Mouse (Mus musculus): ENCODE results near the gene Sec61a2.

The Sec61a2 gene

DNA sequence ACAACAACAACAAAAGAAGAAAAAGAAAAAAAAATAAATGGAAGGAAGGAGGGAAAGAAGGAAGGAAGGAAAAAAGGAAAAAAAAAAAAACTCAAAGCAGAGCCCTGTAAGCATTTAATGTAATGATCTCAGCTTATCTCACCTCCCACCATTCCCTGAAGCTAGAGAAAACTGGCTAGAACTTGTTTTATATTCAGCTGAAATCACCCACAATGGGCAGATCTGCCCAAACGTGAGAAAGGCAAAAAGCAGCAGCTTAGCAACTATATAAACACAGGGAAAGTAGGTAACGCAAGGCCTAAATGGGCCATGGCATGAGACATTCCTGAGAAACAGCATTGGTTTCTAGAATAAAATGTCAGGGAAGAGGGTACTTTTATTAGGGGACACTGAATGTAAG is 5.8 kb downstream of the Sec61a2 start:
- DNase-seq (ENCODE audit: extremely low read depth, insufficient read length, low spot score): no peak

GRCm38 (mm10) chr2:5888865-5889264 is 6.4 kb downstream of the Sec61a2 start:
- DNase-seq (ENCODE audit: extremely low read depth, insufficient read length, low spot score): no peak

DNA sequence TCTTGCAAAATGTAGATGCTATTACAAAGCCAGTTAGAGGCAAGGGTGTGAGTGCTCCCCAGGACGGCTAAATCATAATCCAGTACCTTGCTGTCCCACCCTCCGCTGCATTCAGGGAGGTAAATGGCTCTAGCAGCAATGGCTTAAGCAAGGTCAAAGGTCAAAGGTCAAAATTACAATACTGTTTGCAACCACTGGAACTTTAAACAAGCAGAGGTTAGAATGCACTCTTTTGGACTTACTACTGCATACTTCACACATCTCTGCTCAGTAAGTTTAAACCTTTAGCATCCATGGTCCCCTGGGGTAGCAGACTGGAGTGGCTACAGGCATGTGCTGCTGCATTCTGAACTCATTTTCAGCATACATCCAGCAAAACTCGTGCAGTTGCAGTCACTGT is 17.8 kb downstream of the Sec61a2 start:
- no peak for DNase-seq (ENCODE audit: extremely low read depth, insufficient read length, low spot score)

- DNase-seq (ENCODE audit: extremely low read depth, insufficient read length, low spot score): no peak
Measured at GRCm38 (mm10) chr2:5869746-5870145, 25.5 kb downstream of the Sec61a2 start.

DNA sequence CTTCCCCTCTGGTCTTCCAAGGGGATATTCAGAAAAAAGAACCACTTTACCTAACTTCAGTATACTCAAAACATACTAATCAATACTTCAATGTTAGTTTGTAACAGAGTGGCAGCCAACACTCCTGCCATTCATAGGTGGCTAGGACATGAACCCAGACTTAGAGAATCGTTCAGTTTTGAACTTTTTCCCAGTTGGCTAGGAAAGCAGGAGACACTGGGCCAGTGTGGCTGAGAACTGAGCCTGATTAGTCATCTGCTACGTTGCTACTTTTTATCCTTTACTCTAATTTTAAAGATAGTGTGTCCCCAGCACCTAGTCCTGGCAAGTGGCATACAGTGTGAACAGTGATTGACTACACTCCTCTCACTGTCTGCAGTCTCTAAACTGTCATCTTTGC is 27.6 kb downstream of the Sec61a2 start:
- DNase-seq (ENCODE audit: extremely low read depth, insufficient read length, low spot score): no peak

DNA sequence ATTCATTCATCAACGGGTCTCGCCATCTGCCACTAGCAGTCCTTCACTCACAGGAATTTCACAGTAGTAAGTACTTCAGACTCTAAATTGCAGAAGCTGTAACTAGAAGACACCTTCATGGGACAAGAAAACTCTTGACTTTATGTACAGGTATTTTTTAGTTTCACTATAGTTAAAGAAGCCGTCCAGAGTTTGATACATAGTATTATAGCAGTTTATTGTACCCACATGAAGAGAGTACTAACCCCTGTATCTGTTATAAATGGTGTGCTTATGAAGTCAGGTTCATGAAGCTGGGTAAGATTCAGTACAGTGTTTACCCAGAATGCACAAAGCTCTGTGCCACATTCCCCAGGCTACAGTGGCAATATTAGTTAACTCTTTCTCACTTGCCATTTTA is 32.4 kb downstream of the Sec61a2 start, which contains the start of gene Gm13199:
Gene Gm13199, minus strand, starts transcription at position 101 of the 400 bp plus-strand sequence.
- DNase-seq (ENCODE audit: extremely low read depth, insufficient read length, low spot score): no peak

GRCm38 (mm10) chr2:5851866-5852265 is 43.4 kb downstream of the Sec61a2 start:
- DNase-seq (ENCODE audit: extremely low read depth, insufficient read length, low spot score): no peak

GRCm38 (mm10) chr2:5851116-5851515 is 44.1 kb downstream of the Sec61a2 start:
- no peak for DNase-seq (ENCODE audit: extremely low read depth, insufficient read length, low spot score)

GRCm38 (mm10) chr2:5845826-5846225 is 49.4 kb downstream of the Sec61a2 start:
- DNase-seq (ENCODE audit: extremely low read depth, insufficient read length, low spot score): no peak

DNA sequence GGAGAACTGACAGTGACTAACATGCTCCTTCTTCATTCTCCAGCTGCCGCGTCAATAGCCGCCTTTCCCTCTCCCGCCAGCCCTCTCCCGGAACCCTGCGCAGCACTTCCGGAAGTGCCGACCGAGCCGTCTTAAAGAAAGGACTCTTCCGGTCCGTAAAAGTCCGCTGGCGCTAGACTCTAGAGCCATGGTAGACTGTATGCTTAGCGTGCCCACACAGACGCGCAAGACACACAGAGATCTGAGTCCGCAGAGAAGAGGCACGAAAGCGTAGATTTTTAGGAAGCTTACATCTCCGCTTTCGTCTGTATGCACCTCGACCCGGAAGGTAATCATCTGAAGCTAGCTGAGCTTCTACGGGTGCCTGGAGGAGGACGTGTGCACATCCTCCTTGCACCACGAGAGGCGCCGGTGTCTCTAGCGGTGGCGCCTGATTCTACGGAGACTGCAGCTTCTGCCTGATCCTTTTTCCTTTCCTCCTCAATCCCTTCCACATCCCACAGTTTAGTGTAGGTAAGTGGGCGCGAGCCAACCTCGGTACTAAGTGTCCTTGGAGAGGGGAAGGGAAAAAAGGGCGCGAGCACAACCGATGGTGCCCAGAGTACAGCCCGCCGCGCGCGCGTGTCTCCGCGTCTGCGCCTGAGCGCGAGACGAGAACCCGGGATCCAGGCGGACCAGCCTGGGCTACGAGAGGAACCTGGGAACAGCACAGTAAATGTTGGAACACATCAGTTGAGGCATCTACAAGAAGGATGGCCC is 50.2 kb downstream of the Sec61a2 start, which contains the start of the genes Nudt5 and Cdc123:
Gene Nudt5, plus strand, starts transcription at position 147 of the 759 bp plus-strand sequence.
Gene Cdc123, minus strand, starts transcription at position 292 of the 759 bp plus-strand sequence.
- peak; percentile 84 for DNase-seq (ENCODE audit: extremely low read depth, insufficient read length, low spot score)

DNA sequence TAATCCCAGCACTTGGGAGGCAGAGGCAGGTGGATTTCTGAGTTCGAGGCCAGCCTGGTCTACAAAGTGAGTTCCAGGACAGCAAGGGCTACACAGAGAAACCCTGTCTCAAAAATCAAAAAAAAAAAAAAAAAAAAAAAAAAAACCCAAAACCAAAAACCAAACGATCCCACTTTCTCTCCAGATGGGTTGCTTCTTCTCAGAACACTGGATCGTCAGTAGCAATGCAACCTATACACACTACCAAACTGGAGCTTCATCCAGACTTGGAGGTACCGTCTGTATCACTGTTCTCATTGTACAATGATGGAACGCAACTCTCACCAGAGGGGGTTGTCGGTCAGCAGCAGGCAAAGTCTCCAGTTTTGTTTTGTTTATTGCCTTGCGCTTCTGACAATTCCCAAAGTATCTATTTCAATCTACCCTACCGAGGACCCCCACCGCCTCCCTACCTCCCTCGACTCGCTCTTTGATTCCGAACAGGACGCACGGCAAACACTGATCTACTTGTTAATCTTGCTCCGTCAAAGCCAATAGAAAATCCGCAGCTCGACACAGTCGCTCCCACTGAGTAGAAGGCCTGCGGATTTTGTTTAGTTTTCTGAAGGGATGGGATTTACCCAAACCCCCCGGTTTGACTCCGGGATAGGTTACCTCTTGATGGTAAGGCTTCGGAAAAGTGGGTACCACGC is 50.9 kb downstream of the Sec61a2 start:
- DNase-seq (ENCODE audit: extremely low read depth, insufficient read length, low spot score): no peak

DNA sequence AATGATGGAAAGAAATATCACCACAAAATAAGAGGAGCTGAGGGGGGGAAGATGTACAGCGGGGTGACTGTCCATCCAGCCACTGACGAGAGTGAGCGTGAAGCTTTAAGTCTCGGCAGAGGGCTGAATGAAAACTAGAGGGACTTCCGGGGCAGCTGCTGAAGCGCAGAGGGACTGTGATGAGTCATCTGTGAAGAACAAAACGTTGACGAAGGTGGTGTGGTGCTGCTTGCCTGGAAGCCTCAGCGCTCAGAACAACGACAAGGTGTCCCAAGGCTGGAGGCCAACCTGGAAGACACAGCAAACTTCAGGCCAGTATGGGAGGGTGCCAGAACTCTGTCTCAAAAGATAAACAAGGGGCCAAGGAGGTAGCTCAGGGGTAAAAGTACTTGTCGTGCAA is 54.4 kb downstream of the Sec61a2 start:
- no peak for DNase-seq (ENCODE audit: extremely low read depth, insufficient read length, low spot score)

DNA sequence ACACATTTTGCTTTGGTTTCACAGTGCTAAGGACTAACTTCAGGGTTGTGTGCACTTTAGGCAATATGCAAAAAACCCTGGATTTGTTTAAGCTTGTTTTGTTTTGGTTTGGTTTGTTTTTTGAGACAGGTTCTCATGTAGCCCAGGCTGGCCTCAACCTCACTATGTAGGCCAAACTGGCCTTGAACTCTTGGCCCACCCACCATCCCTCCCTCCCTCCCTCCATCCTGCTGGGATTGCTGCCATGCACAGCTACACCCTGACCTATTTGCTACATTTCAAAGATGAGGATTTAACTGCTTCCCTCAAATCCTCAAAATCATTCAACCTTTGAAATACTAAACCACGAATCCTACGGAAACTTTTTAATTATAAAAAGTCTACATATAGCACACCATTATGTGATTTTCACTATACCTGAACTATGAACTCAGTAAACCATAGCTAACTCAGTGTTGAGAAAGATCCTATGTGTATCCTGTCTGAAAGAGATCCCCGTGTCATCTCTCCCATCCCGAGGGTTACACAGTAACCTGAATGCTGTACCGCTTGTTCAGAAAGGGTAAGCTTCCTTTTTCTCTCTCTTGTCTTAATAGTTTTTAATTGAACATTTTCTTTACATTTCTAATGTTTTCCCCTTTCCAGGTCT is 69.8 kb downstream of the Sec61a2 start:
- DNase-seq (ENCODE audit: extremely low read depth, insufficient read length, low spot score): no peak

DNA sequence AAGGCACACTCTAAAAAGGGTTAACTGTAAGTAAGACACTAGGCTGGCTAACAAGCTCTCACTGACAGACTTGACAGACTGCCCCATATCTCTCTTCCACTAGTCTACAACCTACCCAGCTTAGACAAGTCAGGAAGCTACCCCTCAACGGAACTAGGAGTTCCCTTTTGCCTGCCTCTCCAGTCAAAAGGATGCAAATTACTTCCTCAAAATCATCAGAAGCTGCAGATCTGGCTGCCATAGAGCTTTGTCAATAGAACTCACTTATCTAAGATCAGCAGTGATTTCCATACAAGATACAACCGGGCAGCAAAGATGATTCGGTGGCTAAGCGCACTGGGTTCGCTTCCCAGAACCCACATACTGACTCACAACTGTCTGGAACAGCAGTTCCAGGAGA is 70.5 kb downstream of the Sec61a2 start:
- no peak for DNase-seq (ENCODE audit: extremely low read depth, insufficient read length, low spot score)

DNA sequence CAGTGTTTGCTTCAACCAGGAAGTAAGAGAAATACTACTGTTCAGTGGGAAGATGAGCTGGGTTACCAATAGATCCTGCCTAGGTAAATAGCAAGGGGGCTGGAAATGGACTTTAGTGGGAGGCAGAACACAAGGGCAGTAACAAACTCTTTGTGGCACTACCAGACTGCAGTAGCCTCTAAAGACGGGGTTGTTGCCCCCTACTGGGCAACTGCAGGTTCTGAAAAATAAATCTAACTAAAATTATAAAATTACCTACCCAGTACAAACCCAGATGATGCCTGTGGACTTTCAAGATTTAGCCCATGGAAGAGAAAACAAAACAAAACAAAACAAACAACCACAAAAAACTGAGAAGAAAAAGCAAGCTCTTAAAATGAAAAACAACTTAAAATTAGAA is 71.0 kb downstream of the Sec61a2 start:
- no peak for DNase-seq (ENCODE audit: extremely low read depth, insufficient read length, low spot score)

GRCm38 (mm10) chr2:5822449-5822848 is 72.8 kb downstream of the Sec61a2 start:
- no peak for DNase-seq (ENCODE audit: extremely low read depth, insufficient read length, low spot score)

DNA sequence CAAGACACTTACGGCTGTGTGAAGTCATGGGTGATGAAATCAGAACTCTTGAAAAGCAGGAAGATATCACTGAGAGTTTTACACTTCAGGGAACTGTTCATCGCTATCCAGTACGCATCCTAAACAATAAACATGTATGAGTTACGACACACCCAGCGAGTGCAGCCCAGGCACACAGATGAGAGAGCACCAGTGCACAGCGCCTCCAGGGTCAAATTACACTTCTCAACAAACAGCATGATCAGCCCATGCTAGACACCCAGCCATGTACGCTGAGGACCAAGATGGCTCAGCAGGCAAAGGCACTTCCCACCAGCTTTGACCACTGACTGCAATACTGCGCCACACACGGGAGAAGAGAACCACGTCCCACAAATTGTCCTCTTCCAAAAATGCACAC is 74.0 kb downstream of the Sec61a2 start:
- DNase-seq (ENCODE audit: extremely low read depth, insufficient read length, low spot score): no peak
